Mouse (Mus musculus) gastrocnemius, adult 8-10 months (tissue): ENCODE measurements around the gene Pigt. TPM values are rescaled to one million over a fixed set of nuclear protein-coding genes. Genes with fewer than 3 reads are reported as not detected.
A peak's percentile ranks its signal among the peaks of the same experiment; 100 is the strongest.

Experiments used
- DNase-seq, 2 experiments: peaks; one replicate each; pipeline ENCODE4 v3.0.0; 2022; ENCODE audit warnings: low spot score in 2 of 2
- total RNA-seq, 4 experiments: library from RNA; stranded (reverse); gene quantifications; 2 replicates each; pipeline ENCODE4 v1.2.4; 2022

Gene Pigt
- total RNA-seq, 4 experiments from 2014 or later = 27.2 to 33.2 (median 30.0) TPM

- peak in 1 of 2 experiments; percentile 20 for DNase-seq
Measured at GRCm38 (mm10) chr2:164520782-164521181, 23.5 kb downstream of the Pigt start.

GRCm38 (mm10) chr2:164521841-164522240 is 24.5 kb downstream of the Pigt start:
- DNase-seq = no peak

DNA sequence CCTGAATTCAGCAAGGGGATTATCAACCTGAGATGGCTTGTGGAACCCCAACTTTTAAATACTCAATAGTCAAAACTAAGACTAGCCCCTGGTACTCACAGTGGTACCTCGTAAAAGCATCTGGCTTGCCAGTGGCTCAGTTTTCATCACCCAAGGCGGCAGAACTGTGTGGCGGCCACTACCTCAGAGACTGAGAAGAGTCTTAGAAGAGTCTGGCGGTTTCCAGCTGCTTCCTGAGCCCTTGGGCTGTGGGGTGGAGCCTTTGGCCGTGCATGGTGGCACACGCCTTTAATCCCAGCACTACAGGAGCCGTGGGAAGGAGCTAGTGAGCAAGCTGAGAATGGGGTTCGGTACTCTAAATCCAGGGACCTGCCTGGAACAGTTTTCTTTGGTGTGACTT is 25.0 kb downstream of the Pigt start:
- DNase-seq = no peak

DNA sequence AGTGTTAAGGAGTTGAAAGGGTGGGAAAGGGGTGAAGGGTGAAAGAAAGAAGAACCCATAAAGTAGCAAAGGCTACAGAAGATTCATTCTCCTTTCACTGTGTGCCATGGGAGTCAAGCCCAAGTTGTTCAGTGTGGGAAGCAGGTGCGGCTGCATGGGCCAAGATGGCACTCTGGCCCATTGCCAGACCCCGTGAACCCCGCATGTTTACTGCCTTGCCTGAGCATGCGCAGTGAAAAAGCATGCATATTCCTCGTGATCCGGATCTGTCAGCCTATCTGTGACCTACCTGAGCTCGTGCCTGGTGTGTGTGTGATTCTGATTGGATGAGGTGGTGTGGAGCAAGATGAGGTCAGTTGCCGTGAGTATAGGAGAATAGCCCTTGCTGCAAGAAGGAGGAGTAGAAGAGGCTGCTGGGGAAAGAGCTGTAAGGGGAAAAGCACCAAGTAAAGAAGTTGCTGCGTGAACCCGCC is 26.0 kb downstream of the Pigt start:
- DNase-seq = peak in 1 of 2 experiments; percentile 7

GRCm38 (mm10) chr2:164528557-164528956 is 31.2 kb downstream of the Pigt start:
- no peak for DNase-seq

GRCm38 (mm10) chr2:164531169-164531568 is 33.8 kb downstream of the Pigt start:
- peak; percentile 26 to 33 for DNase-seq

GRCm38 (mm10) chr2:164534315-164534714 is 37.0 kb downstream of the Pigt start:
- no peak for DNase-seq

- no peak for DNase-seq
Measured at GRCm38 (mm10) chr2:164537003-164537402, 39.7 kb downstream of the Pigt start.

GRCm38 (mm10) chr2:164540652-164541427 is 43.5 kb downstream of the Pigt start:
- no peak for DNase-seq

DNA sequence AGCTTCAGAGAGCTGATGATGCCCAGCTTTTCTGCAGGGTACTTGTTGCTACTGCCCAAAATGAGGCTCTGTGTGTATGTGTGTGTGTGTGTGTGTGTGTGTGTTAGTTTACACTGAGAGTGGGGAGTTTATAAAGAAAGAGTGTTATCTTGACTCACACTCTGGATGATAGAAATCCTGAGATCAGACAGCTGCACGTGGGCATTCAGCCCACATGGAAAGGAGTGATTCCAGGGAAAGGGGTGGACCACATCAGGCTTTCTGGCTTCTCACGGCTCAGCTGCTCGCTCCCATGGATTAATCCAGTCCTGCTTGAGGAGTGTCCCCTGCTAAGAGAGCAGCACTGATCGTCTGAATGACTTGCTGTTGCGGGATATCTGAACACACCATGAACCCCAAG is 44.8 kb downstream of the Pigt start:
- no peak for DNase-seq

DNA sequence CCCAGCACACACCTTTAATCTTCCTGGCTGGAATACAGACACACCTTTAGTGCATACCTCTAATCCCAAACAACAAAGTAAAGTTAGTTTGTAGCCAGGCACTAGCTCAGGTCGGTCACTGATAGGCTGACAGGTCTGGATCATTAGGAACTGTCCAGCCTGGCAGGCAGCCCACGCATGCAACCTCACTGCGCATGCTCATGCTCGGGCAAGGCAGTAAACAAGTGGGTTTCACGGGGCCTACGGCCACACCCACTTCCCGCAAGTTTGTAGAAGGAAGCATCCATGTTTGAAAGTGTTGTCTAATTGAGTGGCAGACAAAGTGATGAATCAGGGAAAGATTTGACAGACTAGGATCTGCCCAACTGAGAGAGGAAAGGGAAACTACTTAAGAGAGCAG is 45.3 kb downstream of the Pigt start:
- no peak for DNase-seq

DNA sequence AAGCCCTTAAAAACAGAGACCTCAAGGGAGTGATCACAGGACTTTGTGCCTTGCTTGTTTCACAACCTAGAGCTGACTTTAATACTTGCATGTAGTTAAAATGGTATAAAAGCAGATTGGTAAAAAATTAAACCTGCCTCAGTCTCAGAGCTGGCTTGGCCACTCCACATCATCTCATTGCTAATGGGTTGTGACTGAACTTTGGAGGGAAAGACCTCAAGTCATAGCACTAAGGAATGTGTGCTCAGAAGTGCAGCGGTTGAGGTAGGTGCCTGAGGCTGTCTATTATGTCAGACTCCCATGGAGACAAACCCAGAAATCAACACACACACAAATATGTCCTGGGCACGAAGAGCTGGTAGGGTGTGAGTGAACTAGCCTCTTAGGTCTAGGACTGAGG is 46.4 kb downstream of the Pigt start:
- no peak for DNase-seq

DNA sequence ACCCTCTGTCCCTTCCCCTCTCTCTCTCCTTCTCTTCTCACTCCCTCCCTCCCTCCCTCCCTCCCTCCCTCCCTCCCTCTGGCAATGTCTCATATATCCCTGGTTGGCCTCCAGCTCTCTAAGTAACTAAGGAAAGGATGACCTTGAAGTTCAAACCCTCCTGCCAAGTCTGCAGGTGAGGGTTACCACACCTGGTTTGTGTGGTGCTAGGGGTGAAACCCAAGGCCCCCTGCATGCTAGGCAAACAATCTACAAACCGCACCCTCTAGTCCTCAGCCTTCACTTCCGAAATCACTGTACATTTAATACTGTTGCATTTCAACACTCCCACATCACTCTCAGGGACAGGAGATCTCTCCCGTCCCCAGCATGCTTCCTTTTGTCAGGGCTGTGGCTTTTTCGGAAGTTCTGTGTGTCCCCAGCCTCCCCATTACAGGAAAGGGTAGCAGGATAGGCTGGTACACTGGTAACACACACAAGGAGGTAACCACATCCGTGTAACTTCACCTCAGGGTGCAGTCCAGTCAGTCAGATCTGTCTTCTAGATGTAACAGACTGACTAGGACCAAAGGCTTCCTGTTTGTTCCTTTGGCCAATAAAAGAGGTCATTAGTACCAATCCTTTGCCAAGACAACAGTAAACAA is 47.3 kb downstream of the Pigt start:
- DNase-seq = no peak

- no peak for DNase-seq
Measured at GRCm38 (mm10) chr2:164549338-164549737, 52.0 kb downstream of the Pigt start.

GRCm38 (mm10) chr2:164549963-164550894 is 52.9 kb downstream of the Pigt start:
- DNase-seq = no peak

- no peak for DNase-seq
Measured at GRCm38 (mm10) chr2:164550895-164551269, 53.6 kb downstream of the Pigt start.

GRCm38 (mm10) chr2:164551502-164551901 is 54.2 kb downstream of the Pigt start:
- DNase-seq = no peak

Other genes starting within 250 kb of the Pigt start
- not detected for gene Svs3b, start 240.9 kb upstream of the Pigt start, total RNA-seq
- gene Svs4, start 219.1 kb upstream of the Pigt start, total RNA-seq = not detected
- not detected for gene Svs3a, start 208.3 kb upstream of the Pigt start, total RNA-seq
- gene Svs6, start 180.8 kb upstream of the Pigt start, total RNA-seq = not detected
- not detected for gene Svs5, start 164.8 kb upstream of the Pigt start, total RNA-seq
- under 1 TPM in 1 of 4 experiments, not detected in 3; 0.67 TPM for gene Slpi, start 108.4 kb upstream of the Pigt start, total RNA-seq
- gene Rbpjl, start 94.4 kb upstream of the Pigt start, total RNA-seq = not detected
- under 1 TPM; 0.27 to 0.99 (median 0.44) TPM for gene Matn4, start 92.4 kb upstream of the Pigt start, total RNA-seq
- 10 to 100 TPM; 23.9 to 58.8 (median 34.1) TPM for gene Sdc4, start 53.6 kb upstream of the Pigt start, total RNA-seq
- gene Sys1, start 40.6 kb upstream of the Pigt start, total RNA-seq = 10 to 100 TPM; 25.3 to 27.8 (median 26.6) TPM
- gene Gm20458, start 36.6 kb upstream of the Pigt start, total RNA-seq = 10 to 100 TPM in 2 of 4 experiments, 1 to 10 TPM in 1, not detected in 1; 3.8 to 12.1 (median 11.8) TPM
- gene Trp53tg5, start 23.8 kb upstream of the Pigt start, total RNA-seq = not detected
- 10 to 100 TPM; 14.8 to 32.8 (median 22.6) TPM for gene Dbndd2, start 11.4 kb upstream of the Pigt start, total RNA-seq
- gene Wfdc2, start 64.9 kb downstream of the Pigt start, total RNA-seq = not detected
- gene Spint3, start 75.9 kb downstream of the Pigt start, total RNA-seq = not detected
- not detected for gene Wfdc6a, start 87.9 kb downstream of the Pigt start, total RNA-seq
- gene Eppin, start 96.1 kb downstream of the Pigt start, total RNA-seq = not detected
- not detected for gene Wfdc6b, start 116.0 kb downstream of the Pigt start, total RNA-seq
- gene Wfdc8, start 116.1 kb downstream of the Pigt start, total RNA-seq = not detected
- gene Wfdc16, start 141.3 kb downstream of the Pigt start, total RNA-seq = not detected
- gene Wfdc10, start 158.5 kb downstream of the Pigt start, total RNA-seq = not detected
- not detected for gene Wfdc9, start 159.1 kb downstream of the Pigt start, total RNA-seq
- not detected for gene Wfdc11, start 176.6 kb downstream of the Pigt start, total RNA-seq
- gene Wfdc13, start 187.6 kb downstream of the Pigt start, total RNA-seq = not detected
- gene Spint4, start 201.0 kb downstream of the Pigt start, total RNA-seq = not detected
- gene Spint5, start 217.8 kb downstream of the Pigt start, total RNA-seq = not detected
- gene Wfdc3, start 248.4 kb downstream of the Pigt start, total RNA-seq = not detected
- 10 to 100 TPM; 15.6 to 21.0 (median 17.7) TPM for gene Dnttip1, start 248.5 kb downstream of the Pigt start, total RNA-seq